Mouse (Mus musculus) spleen, postnatal 4 days (tissue): ENCODE data around the gene Cygb.
"Not testable (repeated sequence)": the region's sequence is repeated elsewhere in the genome, so short reads cannot be mapped to it uniquely, and the experiment has no call there.

ENCODE experiments used
- DNase-seq, 2 experiments: peaks; one replicate each; pipeline ENCODE4 v3.0.0; 2022; ENCODE audit warnings: low spot score in 2 of 2

Cygb gene

DNA sequence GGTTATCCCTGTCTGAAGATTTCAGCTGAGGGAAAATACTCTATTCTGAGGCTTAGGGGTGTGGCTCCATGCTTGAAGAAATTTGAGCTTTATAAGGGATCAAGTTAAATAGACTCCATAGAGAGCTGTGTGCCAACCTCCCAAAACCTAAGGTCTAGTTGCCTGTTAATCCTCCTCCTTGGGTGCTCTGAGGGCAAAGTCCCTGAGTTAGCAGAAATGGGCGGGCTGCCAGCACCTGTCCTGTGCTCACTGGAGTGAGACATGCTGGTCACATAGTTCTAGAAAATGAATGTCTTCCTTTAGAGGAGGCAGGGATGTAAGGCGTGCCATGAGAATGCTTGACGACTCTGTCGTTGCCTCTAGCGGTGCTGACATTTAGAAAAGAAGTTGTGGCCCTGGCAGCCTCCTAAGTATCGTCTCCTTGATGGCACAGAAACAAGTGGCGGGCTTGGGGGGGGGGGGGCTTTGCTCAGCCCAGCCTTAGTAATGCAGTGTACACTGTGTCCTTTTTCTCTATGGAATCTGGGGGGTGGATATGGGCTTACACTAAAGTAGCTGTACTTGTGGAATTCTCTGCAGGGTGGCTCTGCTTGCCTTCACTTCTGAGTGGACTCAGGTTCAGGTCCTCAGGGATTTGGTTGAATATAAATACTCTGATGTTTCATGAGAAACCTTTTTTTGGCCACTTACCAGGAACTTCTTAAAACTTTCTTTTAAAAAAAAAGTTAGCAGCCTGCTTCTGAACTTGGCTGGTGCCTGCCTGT is 20.7 kb upstream of the Cygb start:
- no peak for DNase-seq

DNA sequence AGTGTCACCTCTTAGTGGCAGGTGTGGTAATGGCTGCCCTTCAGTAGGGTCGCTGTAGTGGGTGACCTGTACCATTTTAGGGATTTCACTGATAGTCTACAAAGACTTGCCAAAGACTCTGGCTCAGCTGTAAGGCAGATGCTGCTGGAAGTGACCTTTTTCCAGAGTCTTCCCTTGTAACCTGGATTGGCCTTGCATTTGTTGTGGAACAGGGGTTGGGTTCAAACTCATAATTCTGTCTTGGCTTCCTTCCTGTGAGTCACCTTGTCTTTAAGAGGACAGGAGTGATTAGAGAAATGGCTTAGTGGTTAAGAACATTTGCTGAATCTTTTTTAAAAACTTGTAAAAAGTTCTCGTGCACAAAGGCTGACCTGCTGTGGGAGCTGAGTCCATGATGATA is 19.3 kb upstream of the Cygb start:
- no peak for DNase-seq

DNA sequence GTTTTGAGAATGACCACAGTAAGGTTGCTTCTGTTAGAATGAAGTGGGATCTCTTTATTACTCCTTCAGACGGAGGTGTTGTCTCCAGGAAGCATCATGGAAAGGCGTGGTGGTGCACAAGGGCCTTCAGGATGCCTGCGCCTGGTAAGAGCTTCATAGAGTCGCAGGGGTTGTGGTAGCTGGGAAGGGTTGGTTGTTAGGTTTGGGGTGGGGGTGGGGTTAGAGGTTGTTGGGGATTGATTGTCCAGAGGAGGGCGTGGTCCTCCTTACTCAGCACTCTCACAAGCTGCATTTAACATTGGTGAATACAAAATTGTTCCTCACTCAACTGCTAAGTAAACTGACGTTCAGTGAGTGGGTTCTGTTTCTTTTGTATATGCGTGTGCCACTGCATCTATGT is 18.5 kb upstream of the Cygb start:
- DNase-seq: no peak

DNA sequence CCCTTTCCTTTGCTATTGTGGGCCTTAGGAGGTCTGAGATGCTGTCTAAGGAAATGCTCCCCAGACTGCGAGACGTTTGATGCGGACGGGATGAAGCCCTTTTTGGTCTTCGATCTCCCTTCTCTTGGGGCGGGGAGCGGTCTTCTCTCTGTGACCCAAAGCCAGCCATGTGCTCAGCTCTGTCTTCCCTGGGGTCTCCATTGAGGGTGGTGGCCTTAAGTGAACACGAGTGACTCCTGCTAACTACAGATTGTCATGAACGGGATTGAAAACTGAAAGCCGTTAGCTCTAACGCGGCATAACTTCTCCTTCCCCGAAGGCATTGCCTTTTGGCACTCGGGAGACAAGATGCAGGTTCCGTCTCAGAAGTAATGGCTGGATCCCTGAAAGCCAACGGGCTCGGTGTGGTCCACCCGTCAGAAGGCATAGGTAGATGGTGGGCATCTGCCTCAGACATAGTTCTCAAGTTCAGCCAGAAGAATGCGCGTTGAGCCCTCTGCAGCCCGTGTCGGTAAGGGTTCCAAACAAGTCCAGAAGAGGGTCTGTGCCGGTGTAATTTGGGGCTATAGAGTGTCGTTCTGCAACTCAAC is 17.8 kb upstream of the Cygb start:
- no peak for DNase-seq

DNA sequence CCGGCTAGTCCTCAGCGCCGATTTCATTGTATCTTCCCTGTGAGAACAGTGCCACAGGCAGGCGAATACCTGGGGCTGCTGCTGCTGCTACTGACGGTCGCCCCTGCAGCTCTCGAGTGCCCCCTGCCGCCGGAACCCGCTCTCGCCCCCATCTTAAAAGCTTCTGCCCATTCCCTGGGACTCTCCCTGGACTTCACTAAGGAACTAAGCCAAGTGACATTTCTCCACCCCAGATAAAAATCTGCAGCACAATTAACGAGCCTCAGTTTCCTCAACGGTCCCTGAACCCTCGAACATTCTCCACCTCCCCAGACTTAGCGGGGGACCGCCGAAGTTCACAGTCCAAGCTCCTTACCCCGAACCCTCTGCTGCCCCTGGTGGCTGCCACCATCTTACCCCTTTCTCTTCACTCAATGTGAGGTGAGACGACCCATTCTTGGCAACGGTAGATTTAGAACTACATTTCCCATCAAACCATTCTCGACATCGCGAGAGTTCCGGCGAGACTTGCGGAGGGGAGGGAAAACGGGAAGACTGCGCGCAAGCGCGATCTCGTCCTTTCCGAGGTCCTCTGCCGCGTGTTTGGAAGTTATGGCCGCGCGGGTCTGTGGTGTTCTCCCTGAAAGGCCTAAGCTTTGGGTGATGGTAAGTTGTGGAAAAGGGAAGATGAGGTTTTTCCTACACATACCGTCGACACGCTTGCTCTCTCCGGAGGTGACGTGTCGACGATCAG is 17.2 kb upstream of the Cygb start:
- peak; percentile 97 to 99 for DNase-seq

DNA sequence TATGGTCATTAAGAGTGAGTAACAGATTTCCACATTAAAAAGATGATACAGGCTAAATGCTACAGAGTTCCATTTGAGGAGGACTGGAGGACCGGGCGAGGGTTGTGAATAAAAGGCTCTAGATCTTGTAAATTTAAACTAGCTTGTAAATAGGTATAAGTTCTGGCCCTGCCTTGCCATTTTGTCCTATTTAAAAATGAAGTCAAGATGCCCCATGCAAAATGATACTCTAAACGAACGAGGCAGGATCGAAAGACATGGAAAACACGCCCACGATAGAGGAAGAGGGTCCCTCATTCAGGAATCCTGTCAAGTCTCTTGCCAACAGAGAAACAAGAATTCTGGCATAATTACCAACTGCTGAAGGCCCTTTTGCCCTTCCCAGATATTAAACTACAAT is 16.3 kb upstream of the Cygb start:
- DNase-seq: no peak

DNA sequence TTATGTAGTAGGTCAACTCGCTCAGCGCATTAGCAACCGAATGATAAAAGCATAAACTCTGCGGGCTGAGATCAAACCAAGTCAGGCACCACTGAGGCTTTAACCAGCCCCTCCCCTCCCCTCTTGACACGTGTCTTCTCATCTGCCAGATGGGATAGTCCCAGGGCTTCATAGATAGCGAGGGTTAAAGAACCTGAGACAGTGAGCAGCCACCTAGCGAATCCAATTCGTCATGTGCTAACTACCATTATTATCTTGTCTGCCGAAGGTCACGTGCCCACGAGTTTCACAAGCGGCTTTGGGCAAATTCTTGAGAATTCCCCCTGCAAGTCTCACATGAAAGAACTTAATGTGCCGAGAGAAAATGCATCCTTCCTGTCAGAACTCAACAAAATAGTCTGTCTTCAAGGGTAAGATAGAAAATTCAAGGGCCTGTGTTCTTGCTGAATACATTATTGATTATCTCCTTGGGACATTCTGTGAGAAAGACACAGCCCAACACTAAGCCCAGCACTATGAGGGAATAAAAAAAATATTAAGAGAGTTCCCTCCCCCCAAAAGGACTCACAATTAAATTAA is 15.8 kb upstream of the Cygb start:
- no peak for DNase-seq

DNA sequence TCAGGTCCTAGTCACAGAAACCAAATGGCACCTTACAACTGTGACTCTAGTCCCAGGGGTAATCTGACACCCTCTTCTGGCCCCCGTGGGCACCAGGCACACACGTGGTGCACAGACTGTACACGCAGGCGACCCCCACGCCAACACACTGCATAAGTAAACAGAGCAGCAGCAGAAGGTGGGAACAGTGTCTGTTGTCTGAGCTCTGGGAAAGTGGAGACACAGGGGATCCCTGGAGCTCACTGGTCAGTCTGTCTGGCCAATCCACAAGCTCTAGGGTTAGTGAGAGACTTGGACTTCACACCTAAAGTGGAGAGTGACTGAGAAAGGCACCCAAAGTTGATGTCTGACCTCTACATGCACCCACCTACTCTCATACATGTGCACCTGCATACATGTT is 15.2 kb upstream of the Cygb start:
- no peak for DNase-seq

DNA sequence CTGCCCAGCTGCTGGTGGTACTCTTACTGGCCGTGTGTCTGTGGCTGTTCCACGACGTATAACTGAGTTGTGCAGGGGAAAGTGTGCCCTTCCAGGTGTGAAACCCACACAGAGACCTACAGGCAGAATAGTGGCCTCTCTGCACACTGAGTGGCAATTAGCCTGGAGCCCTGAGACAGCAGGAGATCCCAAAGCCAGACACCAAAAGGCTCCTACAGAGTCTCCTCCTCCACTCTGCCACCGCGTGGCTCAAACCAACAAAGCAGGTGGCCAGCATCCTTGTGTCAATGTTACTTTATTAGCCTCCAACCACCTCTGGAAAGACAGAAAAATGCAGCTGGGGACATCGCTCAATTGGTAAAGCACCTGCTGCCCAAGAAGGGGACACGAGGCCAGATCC is 14.7 kb upstream of the Cygb start:
- DNase-seq: no peak

DNA sequence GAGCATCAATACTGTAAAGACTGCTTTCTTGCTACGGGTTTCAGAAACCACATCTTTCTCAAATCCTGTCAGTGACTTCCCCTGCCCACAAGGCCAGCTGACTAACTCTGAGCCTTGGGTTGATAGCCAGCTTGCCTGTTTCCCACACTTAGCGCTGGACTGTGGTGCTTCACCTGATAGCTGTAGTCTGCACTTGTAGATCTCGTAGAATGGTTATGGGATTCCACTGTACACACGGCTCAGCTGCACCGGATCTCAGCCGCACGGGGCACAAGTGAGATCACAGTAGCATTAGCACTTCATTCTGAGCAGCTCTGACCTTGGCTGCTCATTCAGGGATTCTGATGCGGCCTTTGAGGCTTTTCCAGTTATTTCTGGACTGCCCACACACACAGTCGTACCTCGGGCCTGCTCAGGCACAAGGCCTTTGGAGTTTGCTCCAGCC is 14.3 kb upstream of the Cygb start:
- DNase-seq: no peak

DNA sequence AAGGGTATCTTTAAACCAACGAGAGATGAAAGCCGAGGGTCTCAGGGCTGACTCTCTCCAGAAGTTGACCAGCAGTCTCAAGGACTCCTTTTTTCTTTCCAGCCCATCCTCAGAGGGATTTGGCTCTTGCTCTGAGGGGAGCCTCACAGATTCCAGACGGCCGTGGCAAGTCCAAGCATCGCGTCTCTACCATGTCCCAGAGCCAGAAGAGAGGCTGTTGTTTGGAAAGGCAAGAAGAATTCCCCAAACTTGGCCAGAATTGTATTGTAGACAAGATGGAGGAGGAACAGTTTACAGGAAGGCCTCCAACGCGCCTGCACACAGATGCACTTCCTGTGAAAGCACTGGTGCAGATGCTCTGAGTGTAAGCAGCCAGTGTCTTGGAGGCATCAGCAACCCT is 13.8 kb upstream of the Cygb start:
- no peak for DNase-seq

DNA sequence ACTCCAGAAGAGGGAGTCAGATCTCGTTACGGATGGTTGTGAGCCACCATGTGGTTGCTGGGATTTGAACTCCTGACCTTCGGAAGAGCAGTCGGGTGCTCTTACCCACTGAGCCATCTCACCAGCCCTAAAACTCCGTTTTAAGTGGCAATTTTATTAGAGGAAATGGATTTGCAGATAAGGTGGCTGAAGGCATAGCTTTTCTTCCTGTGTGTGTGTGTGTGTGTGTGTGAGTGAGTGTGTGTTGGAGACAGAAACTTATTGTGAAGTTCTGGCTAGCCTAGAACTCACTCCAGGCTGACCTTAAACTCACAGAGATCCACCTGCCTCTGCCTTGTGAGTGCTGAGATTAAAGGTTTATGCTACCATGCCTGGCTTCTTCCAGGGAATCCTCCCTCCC is 12.9 kb upstream of the Cygb start:
- DNase-seq: not testable (repeated sequence)

DNA sequence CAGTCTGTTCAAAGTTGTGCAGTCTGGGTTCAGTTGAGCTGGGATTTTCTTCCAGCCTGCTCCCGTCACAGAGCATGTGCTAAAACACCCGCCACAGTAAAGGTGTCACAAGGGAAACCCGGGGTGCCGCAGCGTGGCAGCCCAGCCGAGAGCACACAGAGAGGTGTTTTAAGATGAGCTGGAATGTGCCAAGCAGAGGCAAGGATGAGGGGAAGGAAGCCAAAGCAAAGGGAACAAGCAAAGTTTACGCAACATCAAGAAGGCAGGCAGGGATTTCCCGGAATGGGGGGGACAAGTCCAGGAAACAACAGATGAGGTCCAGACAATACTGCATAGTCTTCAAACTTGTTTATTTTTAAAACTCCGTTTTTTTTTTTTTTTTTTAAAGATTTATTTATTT is 12.5 kb upstream of the Cygb start:
- DNase-seq: no peak

DNA sequence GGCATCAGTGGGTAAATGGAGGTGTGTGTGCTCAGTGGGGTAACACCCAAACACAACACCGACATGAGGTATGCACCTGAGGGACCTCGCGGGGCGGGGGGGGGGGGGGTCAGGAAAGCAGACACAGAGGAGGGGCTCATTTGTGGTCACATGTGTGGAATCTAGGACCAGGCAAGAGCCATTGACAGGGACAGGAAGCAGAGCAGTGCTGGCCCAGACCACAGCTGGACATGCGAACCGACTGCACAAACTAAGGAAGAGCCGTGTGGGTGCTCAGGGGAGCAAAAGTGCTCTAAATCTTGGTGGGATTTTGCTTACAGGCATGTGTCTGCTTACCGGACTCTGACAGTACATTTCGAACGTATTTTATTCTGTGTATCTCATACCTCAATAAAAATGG is 11.2 kb upstream of the Cygb start:
- DNase-seq: no peak

DNA sequence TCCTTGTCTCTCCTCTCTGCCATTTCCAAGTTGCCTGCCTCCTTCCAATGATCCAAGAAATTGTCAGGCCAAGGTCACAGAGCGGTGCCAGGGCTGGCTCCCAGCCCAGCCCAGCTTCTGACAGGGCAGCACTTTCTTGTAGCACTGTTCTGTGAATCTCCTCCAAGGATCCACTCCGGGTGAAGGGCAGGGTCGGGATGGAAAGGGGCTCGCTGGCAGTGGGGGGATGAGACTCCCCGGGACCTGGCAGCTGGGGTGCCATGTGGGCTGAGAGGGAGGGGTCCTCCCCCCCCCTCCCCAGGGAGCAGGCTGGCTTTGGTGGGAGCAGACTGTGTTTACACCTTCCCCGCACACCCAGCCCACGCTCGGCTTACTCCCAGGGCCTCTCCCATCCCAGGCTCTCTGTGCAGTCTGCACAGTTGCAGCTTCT is 7.8 kb upstream of the Cygb start:
- no peak for DNase-seq

DNA sequence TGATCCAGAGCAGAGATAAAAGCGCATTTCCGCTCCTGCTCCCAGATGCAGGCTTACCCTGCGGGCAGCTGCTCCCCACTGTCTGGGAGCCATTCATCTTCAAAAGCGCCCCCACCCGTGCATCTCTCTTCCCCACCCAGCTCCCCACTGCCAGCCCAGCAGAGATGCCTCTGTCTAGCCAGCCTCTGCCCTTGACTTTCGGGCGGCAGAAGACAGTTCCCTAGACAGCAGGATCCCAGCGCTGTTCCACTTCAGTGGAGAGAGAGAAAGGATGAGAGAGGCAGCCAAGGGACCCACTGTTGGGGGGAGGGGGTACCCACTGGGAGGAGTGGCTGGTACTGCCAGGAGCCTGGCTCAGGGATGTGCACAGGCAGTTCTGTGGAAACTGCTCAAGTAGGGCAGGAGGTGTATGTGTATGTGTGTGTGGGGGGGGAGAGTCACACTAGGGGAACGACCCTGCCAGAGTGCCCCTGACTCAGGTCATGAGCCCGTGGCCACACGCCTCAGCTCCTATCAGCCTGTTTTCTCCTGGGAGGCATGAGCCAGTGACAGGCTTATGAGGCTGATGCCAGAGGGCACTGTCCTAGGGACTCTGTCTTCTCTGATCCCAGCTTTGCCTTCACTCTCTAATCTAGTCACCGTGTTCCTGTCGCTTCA is 7.3 kb upstream of the Cygb start:
- no peak for DNase-seq

DNA sequence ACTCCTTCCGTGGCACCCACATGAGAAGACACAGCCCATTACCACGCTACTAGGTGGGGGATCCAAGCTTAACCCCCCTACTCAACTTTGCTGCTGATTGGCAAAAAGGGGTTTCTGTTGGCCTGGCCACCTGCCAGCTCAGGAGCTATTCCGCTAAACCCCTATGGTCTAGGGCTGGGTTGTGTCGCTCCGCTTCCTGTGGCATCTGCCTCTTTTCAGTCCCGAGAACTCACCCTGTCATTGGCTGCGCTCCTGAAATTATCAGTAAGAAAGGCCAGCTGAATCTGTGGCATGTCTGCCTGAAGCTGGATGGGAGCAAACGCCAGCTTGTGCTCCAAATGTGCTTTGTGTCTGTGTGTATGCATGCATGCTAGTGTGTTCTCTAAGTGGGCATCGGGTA is 6.1 kb upstream of the Cygb start:
- no peak for DNase-seq

DNA sequence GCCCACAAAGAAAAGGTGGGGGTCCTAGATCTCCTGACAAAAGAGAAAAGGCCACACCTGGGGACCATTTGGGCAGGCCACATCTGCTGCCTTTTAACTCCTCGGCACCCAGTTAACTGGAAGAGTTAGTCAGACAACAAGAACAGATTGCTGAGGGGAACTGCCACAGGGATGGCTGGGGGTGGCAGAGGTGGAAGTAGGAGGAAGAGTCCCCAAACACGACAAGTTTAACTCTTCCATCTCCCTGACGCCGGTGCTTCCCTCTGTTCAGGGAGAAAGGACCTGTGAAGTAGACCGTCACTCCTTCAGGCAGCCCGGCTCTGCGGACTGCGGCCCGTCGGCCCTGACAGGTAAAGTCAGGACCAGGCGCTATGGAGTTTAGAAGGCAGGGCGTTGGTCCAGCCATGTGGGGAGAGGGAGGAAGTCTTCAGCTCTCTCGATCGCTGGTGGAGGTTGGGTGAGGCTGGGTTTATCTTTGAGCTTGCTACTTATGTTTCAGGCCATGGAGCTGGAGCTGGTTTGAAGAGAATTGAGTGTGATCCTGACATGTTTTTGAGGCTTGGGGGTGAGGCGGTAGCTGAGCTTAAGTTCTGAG is 5.0 kb upstream of the Cygb start:
- DNase-seq: no peak

DNA sequence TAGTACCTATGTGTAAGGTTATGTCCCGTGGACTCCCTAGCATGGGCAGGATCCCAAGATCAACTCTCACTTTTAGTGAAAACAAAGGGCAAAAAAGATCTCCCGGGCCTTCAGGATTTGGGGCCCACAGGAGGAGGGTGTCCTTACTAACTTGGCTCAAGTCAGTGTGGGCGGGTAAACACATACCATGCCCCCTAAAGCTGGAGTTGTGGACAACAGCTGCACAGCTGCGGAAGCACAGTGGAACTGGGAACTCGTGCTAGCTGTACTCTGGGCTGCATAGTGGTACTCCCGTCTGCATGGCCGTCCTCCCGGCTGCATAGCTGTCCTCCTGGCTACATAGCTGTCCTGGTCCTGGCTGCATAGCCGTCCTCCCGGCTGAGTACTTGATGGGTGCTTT is 4.1 kb upstream of the Cygb start:
- DNase-seq: no peak

DNA sequence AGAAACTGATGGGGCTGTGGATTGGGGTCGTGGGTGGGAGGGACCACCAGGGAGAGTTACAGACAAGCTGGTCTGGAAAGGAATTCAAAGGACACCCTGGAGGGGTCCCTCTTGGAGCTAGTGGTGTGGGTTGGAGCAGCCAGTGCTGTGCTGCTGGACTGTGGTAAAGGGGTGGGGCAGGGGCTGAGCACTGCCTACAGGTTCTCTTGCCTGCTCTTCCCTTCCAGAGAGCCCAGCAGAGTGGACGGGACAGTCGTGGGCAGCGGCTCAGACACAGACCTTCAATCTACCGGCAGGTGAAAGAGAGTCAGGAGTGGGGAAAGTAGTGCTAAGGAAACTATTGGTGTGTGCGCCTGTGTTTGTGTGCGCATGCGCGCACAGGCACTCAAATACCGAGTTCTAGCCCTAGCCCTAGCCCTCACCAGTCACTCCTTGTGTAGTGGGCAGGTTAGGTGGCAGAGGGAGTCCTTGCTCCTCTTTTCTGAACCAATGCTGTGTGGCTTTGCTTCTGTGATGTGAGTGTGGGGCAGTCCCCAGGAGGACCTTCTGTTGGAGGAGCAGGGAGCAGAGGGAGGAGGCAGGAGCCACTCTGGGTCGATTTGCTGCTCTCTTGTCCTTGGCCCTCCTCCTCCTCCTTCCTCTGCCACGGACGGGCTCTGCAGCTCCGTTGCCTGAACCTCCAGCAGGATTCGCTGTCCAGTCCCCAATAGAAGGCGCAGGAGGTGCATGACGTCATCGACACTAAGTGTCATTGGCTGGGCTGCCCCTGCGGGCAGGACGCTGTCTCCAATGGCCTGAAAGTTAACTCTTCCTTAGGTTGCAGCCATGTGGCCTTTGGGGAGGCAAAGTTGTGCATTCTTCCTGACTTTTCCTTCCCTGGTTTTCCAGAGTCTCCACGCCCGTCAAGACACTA is 3.5 kb upstream of the Cygb start:
- DNase-seq: peak; percentile 77 to 81
